Mouse (Mus musculus): Measurements from ENCODE around the gene Slc18a3. TPM values are rescaled to one million over a fixed set of nuclear protein-coding genes. Genes with fewer than 3 reads are reported as not detected.

Gene Slc18a3
- total RNA-seq, 4 experiments from 2014 or later: 2.7 to 3.9 (median 3.1) TPM

- no peak for DNase-seq (ENCODE audit: low spot score in 2 of 2)
Measured at GRCm38 (mm10) chr14:32463211-32464040, 1.2 kb downstream of the Slc18a3 start.

GRCm38 (mm10) chr14:32452552-32452951 lies 12.1 kb downstream of the Slc18a3 start:
- no peak for DNase-seq (ENCODE audit: low spot score in 2 of 2)

- no peak for DNase-seq (ENCODE audit: low spot score in 2 of 2)
Measured at GRCm38 (mm10) chr14:32446989-32447388, 17.7 kb downstream of the Slc18a3 start.

- no peak for DNase-seq (ENCODE audit: low spot score in 2 of 2)
Measured at GRCm38 (mm10) chr14:32443446-32443845, 21.2 kb downstream of the Slc18a3 start.

GRCm38 (mm10) chr14:32439744-32440143 lies 24.9 kb downstream of the Slc18a3 start:
- no peak for DNase-seq (ENCODE audit: low spot score in 2 of 2)

- no peak for DNase-seq (ENCODE audit: low spot score in 2 of 2)
Measured at GRCm38 (mm10) chr14:32439316-32439715, 25.3 kb downstream of the Slc18a3 start.

GRCm38 (mm10) chr14:32437352-32437793 lies 27.3 kb downstream of the Slc18a3 start:
- DNase-seq (ENCODE audit: low spot score in 2 of 2): no peak

GRCm38 (mm10) chr14:32429030-32429602 lies 35.5 kb downstream of the Slc18a3 start:
- DNase-seq (ENCODE audit: low spot score in 2 of 2): no peak

- DNase-seq (ENCODE audit: low spot score in 2 of 2): no peak
Measured at GRCm38 (mm10) chr14:32423946-32424345, 40.7 kb downstream of the Slc18a3 start.

- no peak for DNase-seq (ENCODE audit: low spot score in 2 of 2)
Measured at GRCm38 (mm10) chr14:32418747-32419146, 45.9 kb downstream of the Slc18a3 start.

Other genes starting within 250 kb of the Slc18a3 start
- gene Ogdhl, start 142.8 kb downstream of the Slc18a3 start, total RNA-seq (2022): 100 to 1,000 TPM; 120 to 136 (median 125) TPM
- under 1 TPM in 1 of 4 experiments, not detected in 3; 0.89 TPM for gene 1700024G13Rik, start 76.5 kb downstream of the Slc18a3 start, total RNA-seq (2022)
- 1 to 10 TPM; 4.3 to 4.7 (median 4.4) TPM for gene Chat, start 1.1 kb upstream of the Slc18a3 start, total RNA-seq (2022)
- gene Ercc6, start 48.7 kb upstream of the Slc18a3 start, total RNA-seq (2022): 10 to 100 TPM; 18.4 to 20.7 (median 19.3) TPM
- under 1 TPM in 2 of 4 experiments, not detected in 2; 0.16 to 0.20 TPM for gene Prrxl1, start 134.6 kb upstream of the Slc18a3 start, total RNA-seq (2022)
- gene 3425401B19Rik, start 220.4 kb upstream of the Slc18a3 start, total RNA-seq (2022): under 1 TPM; 0.28 to 0.58 (median 0.40) TPM

Measured in left cerebral cortex, adult 8-10 months (tissue).